In genomic region chr8:107865744-107866143, GRCm38 (mm10) we compare ENCODE assay signal across 23 mouse cellular contexts.
DNase-seq lines count a peak whose midpoint lies in the region; ATAC-seq and TF ChIP-seq lines count a peak whose summit lies in the region.
"Had no signal": no experiment of that assay in that cellular context is flagged by ENCODE, and none has a peak within 500 bp of the region (broad histone marks: within the 10 kb centered on the region; RNA-seq: fewer than 3 reads in every experiment).

No protein-coding gene starts in this region.

- H3K9ac ChIP-seq in kidney, postnatal 0 days (ENCODE audit: low read depth, low read length) = no peak overlapping the region
- H3K9ac ChIP-seq in limb, embryonic 13.5 days = no peak overlapping the region
- H3K9ac ChIP-seq: embryonic facial prominence, embryonic 13.5 days; forebrain, embryonic 12.5 days; forebrain, embryonic 15.5 days; heart, embryonic 13.5 days; hindbrain, embryonic 15.5 days had no signal

- peak; percentile 16 for DNase-seq in kidney, postnatal 0 days (ENCODE audit: low spot score)
- DNase-seq in kidney, postnatal 25 days = no peak
- DNase-seq in limb, embryonic 10.5 days (ENCODE audit: low spot score) = no peak
- DNase-seq in MN1 (ENCODE audit: low spot score) = no peak
- DNase-seq: adrenal gland, postnatal 10 days; adrenal gland, postnatal 36 days; cerebellum, adult 18-20 months; cerebellum, adult 9-10 months; cerebellum, postnatal 14 days; gastrocnemius, postnatal 25 days; heart, adult 18-20 months; heart, postnatal 14 days; heart, postnatal 4 days had no signal

- 22% methylated on average over 4 of the region's 4 CpGs for WGBS in kidney, postnatal 0 days
- 13% methylated on average over 4 of the region's 4 CpGs for WGBS in limb, embryonic 10.5 days
- WGBS in limb, embryonic 13.5 days = 13% methylated on average over 4 of the region's 4 CpGs

- no peaks in the 10 kb centered on the region for H3K27me3 ChIP-seq in kidney, postnatal 0 days (ENCODE audit: insufficient read depth, low read length)
- no peaks in the 10 kb centered on the region for H3K27me3 ChIP-seq in limb, embryonic 10.5 days (ENCODE audit: low read depth, poor library complexity, severe bottlenecking)
- no peaks in the 10 kb centered on the region for H3K27me3 ChIP-seq in limb, embryonic 13.5 days
- H3K27me3 ChIP-seq: forebrain, embryonic 15.5 days; heart, embryonic 13.5 days; hindbrain, embryonic 15.5 days had no signal

- H3K4me3 ChIP-seq in kidney, postnatal 0 days (replicated peaks; ENCODE audit: low read depth, low read length) = no peak overlapping the region
- H3K4me3 ChIP-seq in limb, embryonic 10.5 days = no peak overlapping the region
- H3K4me3 ChIP-seq in limb, embryonic 13.5 days = no peak overlapping the region
- H3K4me3 ChIP-seq: embryonic facial prominence, embryonic 13.5 days; erythroblast, embryonic 14.5 days; forebrain, embryonic 12.5 days; forebrain, embryonic 15.5 days; heart, embryonic 10.5 days; heart, embryonic 13.5 days; hindbrain, embryonic 15.5 days had no signal

- H3K36me3 ChIP-seq in kidney, postnatal 0 days (ENCODE audit: insufficient read depth, low read length) = no peaks in the 10 kb centered on the region
- H3K36me3 ChIP-seq in limb, embryonic 10.5 days = no peaks in the 10 kb centered on the region
- H3K36me3 ChIP-seq in limb, embryonic 13.5 days = no peaks in the 10 kb centered on the region
- H3K36me3 ChIP-seq: embryonic facial prominence, embryonic 13.5 days; forebrain, embryonic 12.5 days; forebrain, embryonic 15.5 days; heart, embryonic 10.5 days; heart, embryonic 13.5 days; hindbrain, embryonic 15.5 days had no signal

- no peak overlapping the region for H3K27ac ChIP-seq in kidney, postnatal 0 days
- H3K27ac ChIP-seq in limb, embryonic 10.5 days = peak overlapping the region; percentile 83; the same call in 1 of the 2 replicates
- peak overlapping the region; percentile 75 for H3K27ac ChIP-seq in limb, embryonic 13.5 days
- H3K27ac ChIP-seq: forebrain, embryonic 12.5 days; forebrain, embryonic 15.5 days; heart, embryonic 10.5 days; heart, embryonic 13.5 days; hindbrain, embryonic 15.5 days had no signal

- no peak overlapping the region for H3K4me2 ChIP-seq in kidney, postnatal 0 days (ENCODE audit: low read length)
- 0 out of 2 replicates have a peak overlapping the region, but pooled peaks have one; percentile 22 for H3K4me2 ChIP-seq in limb, embryonic 13.5 days (replicated peaks)
- H3K4me2 ChIP-seq: forebrain, embryonic 12.5 days; forebrain, embryonic 15.5 days; heart, embryonic 13.5 days; hindbrain, embryonic 15.5 days had no signal

- ATAC-seq in kidney, postnatal 0 days (replicated peaks; ENCODE audit: low FRiP score, low read depth) = no peak
- no peak for ATAC-seq in limb, embryonic 13.5 days (ENCODE audit: low FRiP score, low read depth)
- ATAC-seq in inflammation-experienced regulatory T-cells, adult 6 months = no peak
- ATAC-seq: forebrain, embryonic 15.5 days; Patski had no signal

- H3K9me3 ChIP-seq in kidney, postnatal 0 days (replicated peaks; ENCODE audit: low read length) = no peaks in the 10 kb centered on the region
- no peaks in the 10 kb centered on the region for H3K9me3 ChIP-seq in limb, embryonic 10.5 days (replicated peaks)
- H3K9me3 ChIP-seq in limb, embryonic 13.5 days = no peaks in the 10 kb centered on the region
- H3K9me3 ChIP-seq: embryonic facial prominence, embryonic 13.5 days; forebrain, embryonic 12.5 days; forebrain, embryonic 15.5 days; heart, embryonic 10.5 days; heart, embryonic 13.5 days; hindbrain, embryonic 15.5 days had no signal

- no peak for TF ChIP-seq CTCF in kidney, postnatal 0 days (IDR thresholded peaks at IDR 0.05; ENCODE audit: low read depth)

- no peaks in the 10 kb centered on the region for H3K4me1 ChIP-seq in kidney, postnatal 0 days (replicated peaks; ENCODE audit: insufficient read depth, low read length)
- peaks cover 81% of the 10 kb centered on the region for H3K4me1 ChIP-seq in limb, embryonic 10.5 days
- peaks cover 60% of the 10 kb centered on the region for H3K4me1 ChIP-seq in limb, embryonic 13.5 days
- H3K4me1 ChIP-seq: hindbrain, embryonic 15.5 days had no signal
